Mouse (Mus musculus) cerebellum, adult (tissue): Measurements from ENCODE around the gene Artn.

Experiments used
- ATAC-seq: cut with Nextera tagmentation; 2 replicates; pipeline ENCODE4 v1.9.2; 2017; ENCODE audit warnings: mild to moderate bottlenecking, moderate library complexity, mixed read lengths; ENCODE audit not compliant: insufficient number of reproducible peaks, low FRiP score, low TSS enrichment

Gene Artn

DNA sequence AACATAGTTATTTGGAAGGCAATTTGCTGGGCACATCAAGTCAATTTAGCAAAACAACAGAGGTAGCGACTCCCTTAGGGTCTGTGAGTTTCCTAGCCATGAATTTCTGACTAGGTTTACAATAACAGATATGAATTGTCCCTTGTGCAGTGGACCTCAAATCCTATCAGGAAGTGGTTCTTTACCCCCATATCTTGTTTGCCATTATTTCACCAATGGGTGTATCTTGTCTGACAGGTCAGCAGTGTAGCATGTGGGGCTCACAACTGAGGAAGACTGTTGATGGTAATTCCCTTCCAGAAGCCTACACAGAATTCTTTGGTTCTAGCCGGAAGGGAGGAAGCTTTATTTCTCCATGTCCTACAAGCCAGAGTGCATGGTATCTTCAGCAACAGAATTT lies 8.2 kb downstream of the Artn start:
- ATAC-seq, result no peak

DNA sequence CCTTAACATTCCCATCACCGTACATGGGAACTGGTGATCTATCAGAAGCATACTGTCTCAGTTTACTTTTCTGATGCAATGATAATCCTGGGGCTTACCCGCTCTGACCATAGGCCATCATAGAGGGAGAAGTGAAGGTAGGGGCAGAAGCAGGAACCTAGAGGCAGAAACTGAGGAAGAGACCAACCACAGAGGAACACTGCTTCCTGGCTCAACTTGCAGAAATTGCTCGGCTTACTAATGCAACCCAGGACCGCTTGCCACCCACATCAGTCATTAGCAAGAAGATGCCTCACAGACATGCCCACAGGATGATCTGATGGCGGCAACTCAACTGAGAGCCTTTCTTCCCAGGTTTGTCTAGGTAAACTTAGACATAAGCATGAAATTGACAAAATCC lies 10.8 kb downstream of the Artn start:
- no peak for ATAC-seq

GRCm38 (mm10) chr4:117918261-117918660 lies 11.3 kb downstream of the Artn start:
- ATAC-seq, result no peak

- ATAC-seq, result no peak
These were observed 11.7 kb downstream of the Artn start for GRCm38 (mm10) chr4:117917847-117918246.

DNA sequence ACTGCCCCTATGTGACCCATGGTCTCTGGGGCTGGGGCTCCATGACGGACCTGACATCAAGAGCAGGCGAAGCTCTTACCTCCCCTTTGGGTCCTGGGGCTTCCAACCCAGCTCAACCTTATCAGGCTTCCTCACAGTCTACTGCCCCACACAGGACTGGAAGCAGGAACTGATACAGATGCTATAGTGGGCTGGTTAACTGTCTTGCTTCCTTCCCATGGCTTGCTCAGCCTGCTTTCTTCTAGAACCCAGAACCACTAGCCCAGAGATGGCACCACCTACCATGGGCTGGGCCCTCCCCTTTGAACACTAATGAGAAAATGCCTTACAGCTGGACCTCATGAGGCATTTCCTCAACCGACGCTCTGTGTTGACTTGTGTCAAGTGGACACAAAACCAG lies 12.2 kb downstream of the Artn start:
- no peak for ATAC-seq

DNA sequence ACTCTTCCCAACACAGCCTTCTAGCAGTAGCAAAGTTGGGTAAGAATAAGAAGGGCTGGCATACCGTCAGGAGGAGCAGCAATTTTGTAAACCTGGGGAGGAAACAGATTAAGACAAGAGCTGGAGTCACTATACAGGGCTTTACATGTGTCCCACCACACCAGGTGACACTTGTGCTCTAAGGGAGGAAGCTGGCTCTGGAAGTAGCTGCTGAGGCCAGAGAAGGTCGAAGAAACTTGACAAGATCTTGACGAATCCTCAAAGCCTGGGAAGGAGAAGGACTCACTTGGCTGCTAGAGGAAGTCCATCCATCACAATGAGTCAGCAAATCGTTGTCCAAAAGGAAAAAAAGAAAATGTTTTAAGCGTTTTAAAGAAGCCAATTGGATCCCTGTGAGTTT lies 13.2 kb downstream of the Artn start:
- no peak for ATAC-seq

- no peak for ATAC-seq
These were observed 14.0 kb downstream of the Artn start for GRCm38 (mm10) chr4:117915489-117916105.

DNA sequence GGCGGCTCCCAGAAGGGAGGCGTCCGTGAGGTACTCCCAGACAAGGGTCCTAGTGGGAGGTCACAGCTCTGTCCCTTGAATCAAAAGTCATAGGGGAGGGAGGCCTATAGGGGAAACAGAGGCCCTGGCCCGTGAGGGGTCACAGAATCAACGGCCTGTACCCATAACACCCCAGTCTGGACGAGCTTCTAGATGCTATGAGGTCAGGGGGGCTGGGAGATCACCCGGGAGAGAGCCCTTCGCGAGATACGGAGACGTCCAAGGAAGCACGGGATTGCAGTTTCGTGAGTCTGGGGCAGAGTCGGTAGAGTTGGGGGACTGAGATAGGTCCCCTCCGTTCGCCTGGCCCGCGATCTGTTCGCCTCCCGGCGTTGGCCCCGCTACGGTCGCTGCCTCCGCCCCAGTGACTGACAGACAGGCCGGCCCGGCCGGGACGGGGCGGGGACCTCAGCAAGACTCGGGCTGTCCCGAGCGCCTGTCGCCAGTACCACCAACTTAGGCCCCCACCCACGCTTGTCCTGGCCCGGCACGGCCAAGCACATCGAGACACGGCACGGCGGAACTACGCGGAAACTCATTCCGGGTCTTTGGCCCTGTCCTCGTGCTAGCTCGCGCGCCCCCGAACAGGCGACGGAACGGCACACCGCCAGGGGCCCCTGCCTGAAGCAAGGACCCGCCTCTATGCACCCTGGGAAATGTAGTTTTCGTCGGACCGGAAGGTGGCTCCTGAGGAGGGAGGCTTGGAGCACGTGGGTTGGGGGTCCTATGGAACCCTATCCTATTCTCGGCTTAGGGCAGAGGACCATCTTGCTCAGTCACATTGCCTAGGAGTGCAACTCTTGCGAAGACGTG lies 14.7 kb downstream of the Artn start, which contains the start of gene Ipo13:
Gene Ipo13, minus strand, starts transcription at position 409 of the 852 bp plus-strand sequence.
- peak; percentile 82 for ATAC-seq

GRCm38 (mm10) chr4:117914031-117914430 lies 15.5 kb downstream of the Artn start:
- ATAC-seq, result no peak

GRCm38 (mm10) chr4:117913421-117913820 lies 16.1 kb downstream of the Artn start:
- ATAC-seq, result no peak

DNA sequence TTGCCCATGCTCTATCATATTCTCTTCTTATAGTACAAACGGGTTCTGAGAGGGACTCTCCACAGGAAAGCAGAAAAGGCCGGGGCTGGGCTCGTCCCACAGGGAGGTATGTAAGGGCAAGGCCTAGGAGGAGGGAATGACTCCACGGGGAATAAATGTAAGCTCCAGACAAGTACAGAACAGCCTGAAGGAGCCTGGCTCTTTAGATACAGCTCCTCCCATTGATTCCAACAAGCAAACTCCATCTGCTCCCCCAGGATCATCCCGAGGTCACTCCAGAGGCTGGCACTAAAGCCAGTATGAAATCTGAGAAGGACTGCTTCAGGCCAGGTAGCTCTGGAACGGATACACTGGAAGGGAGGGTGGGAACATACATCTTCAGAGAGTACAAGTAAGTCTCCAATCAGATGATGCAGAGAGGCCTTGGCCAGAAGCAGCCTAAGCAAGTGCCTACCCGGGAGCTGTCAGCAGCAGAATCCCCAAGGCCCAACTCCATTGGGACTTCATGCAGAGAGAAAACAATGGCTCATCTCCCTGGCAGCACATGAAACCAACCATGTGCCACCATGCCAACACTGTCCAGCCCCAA lies 16.8 kb downstream of the Artn start:
- no peak for ATAC-seq

GRCm38 (mm10) chr4:117912131-117912561 lies 17.4 kb downstream of the Artn start:
- 0 out of 2 replicates have a peak, but pooled peaks have one; percentile 9 for ATAC-seq

- no peak for ATAC-seq
These were observed 20.6 kb downstream of the Artn start for GRCm38 (mm10) chr4:117908834-117909453.

DNA sequence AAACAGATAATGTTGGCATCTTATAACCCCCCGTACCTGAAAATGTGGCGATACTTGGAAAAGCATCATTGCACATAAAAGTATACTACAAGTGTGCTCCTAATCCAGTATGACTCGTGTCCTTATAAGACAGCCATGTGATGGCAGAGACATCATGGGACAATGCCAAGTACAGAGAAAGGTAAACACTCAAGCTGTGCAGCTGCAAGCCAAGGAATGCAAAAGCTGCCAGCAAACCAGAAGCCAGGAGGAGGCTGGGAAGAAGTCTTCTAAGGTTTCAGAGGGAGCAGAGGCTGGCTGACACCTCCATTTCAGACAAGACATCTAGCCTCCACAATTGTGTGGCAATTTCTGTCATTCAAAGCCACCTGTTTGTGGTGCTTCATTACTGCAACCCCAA lies 23.4 kb downstream of the Artn start:
- ATAC-seq, result no peak

DNA sequence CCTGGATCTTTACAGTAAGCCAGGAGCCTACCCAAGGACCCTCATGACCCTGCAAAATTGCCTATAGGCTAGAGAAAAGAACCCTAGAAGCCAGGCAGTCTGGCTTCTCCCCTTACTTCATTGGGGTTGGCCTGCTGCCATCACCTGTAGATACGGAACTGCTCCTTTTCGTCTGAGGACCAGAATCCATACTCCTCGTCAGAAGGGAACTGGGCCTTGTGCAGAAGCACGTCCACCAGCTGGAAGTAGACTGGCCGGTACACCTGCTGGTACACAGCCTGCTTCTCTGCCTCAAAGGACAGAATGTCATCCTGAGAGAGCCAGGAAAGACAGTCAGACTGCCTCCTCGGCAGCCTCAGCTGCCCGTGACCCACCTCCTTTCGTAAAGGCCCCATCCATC lies 24.8 kb downstream of the Artn start:
- ATAC-seq, result no peak

DNA sequence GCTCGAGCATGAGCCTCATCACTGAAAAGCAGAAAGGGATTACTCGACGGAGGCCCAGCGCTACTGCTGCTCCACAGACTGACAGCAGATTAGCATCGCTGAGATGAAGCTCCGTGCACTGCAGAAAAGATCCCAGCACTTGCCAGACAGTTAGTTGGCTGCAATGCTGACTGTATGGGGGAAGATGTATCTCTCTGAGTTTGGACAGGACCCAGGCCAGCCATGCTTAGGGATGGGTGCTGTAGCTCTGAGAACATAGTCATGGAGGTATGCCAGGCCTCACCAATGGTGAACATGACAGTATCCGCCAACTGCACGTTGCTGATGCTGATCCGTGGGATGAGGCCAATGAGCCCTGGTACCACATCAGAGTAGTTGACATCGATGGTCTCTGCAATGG lies 25.5 kb downstream of the Artn start:
- no peak for ATAC-seq

GRCm38 (mm10) chr4:117898111-117898510 lies 31.5 kb downstream of the Artn start:
- no peak for ATAC-seq

DNA sequence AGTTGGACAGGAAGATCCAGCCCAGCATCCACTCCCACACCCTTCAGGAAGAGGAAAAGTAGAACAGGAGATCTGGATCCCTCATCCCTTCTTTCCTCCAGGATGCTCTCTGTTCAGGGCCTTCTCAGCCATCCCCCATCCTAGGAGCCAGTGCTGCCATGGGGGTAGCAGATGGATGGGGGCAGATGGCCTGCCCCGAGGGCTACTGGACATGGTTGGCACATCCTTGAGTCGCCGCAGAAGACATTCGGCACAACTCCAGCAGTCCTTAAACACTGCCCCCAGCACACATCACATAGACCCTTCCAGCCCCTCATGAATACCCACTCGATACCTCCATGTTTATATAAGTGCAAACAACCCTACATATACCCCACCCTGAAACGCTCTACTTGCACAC lies 33.5 kb downstream of the Artn start:
- ATAC-seq, result peak; percentile 49; the same call in 1 of the 2 replicates

DNA sequence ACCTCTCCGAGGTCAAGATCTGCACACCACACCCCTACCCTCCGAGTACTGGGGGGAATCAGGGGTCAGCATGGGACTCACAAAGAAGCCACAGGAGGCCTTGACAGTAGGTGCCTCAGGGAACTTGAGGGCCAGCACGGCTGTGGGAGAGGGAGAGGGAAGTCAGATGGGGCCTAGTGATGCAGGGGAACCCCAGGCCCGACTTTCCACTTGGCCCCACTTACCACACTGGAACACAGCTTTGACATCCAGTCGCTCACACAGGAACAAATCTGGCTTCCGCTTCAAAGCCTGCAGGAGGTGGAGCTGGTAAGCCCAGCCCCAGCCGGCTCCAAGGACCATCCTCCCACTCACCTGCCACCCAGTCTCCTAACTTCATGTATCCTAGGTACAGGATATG lies 34.2 kb downstream of the Artn start:
- ATAC-seq, result no peak

DNA sequence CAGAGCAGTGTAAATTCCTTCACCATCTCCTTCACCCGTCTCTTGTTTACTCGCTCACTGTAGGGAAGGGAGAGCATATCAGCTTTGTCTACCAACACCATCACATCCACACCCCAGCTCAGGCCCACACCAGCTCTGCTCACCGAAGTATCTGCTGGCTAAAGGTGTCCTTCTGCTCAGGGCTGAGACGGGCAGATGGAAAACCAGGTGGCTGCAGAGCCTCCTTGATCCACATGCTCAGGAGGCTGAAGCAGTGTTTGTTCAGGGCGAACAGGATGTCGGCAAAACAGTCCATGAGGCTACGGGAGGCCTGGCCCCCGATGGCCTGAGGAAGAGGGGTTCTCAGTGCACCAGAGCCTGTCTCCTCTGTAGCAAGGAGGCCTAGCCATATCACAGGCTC lies 35.0 kb downstream of the Artn start:
- no peak for ATAC-seq

- no peak for ATAC-seq
These were observed 36.2 kb downstream of the Artn start for GRCm38 (mm10) chr4:117893376-117893775.
